Mouse (Mus musculus): ENCODE measurements around the gene Adam33. TPM values are rescaled to one million over a fixed set of nuclear protein-coding genes. Genes with fewer than 3 reads are reported as not detected.
"Not testable (repeated sequence)": the region's sequence is repeated elsewhere in the genome, so short reads cannot be mapped to it uniquely, and the experiment has no call there.

The Adam33 gene
- polyA plus RNA-seq, 1 experiment from 2014 or later = 0.45 TPM

- peak overlapping the region; percentile 60 for H3K4me2 ChIP-seq
- no peak overlapping the region for H3K27ac ChIP-seq
- H3K27me3 ChIP-seq = peaks cover 90% of the 10 kb centered on the region
- no peak for DNase-seq
- no peaks in the 10 kb centered on the region for H3K9me3 ChIP-seq (replicated peaks)
- no peak overlapping the region for H3K9ac ChIP-seq
- ATAC-seq (ENCODE audit: low read depth) = no peak
- 4% methylated on average over 115 of the region's 115 CpGs for WGBS (ENCODE audit: insufficient replicate concordance)
- peak overlapping the region; percentile 48 for H3K4me3 ChIP-seq (replicated peaks)
- peaks cover 25% of the 10 kb centered on the region for H3K4me1 ChIP-seq (replicated peaks)
- no peaks in the 10 kb centered on the region for H3K36me3 ChIP-seq
These were observed 22.5 kb downstream of the Adam33 start for GRCm38 (mm10) chr2:131040854-131041825.

DNA sequence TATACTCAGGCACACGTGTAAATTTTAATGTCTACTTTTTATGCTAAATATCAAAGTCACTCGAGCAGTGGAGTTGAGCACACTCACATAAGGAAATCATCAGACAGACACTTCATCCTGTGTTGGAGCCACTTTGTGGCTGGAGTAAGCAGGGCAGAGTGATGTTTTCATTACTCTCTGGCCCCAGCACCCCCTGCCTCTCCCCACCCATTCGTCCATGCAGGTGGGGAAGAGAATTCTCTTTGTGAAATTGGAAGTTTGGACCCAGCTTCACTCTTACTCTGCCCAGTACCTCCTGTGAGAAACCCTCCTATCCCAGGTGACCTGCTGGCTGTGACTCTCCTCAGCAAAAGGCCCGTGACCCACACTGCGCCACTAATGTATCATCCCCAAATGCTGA lies 24.9 kb downstream of the Adam33 start:
- peaks cover 79% of the 10 kb centered on the region for H3K27me3 ChIP-seq
- DNase-seq (no peak), ATAC-seq (ENCODE audit: low read depth) (no peak)

DNA sequence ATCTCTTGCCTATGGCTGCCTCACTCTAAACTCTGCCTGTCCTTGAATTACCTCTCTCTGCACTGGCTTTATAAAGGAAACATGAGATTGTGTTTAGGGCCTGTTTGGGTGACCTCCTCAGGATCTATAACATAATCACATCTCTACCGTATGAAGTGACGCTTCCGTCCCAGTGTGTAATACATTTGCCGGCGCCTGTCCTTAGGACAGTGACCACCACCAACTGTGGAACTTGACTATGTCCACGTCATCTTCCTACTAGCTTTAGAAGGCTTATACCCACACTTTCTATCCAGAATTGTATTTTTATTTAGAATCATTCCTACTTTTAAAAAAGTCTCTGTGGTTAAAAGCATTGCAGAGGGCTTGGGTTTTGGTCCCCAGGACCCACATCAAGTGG lies 25.4 kb downstream of the Adam33 start:
- peaks cover 74% of the 10 kb centered on the region for H3K27me3 ChIP-seq
- no peak overlapping the region for H3K4me3 ChIP-seq (replicated peaks)
- H3K27ac ChIP-seq = no peak overlapping the region
- H3K4me2 ChIP-seq = no peak overlapping the region
- H3K9me3 ChIP-seq (replicated peaks) = 0 out of 2 replicates have a peak, but pooled peaks cover 4% of the 10 kb centered on the region
- ATAC-seq (ENCODE audit: low read depth) = no peak
- WGBS (ENCODE audit: insufficient replicate concordance) = 79% methylated on average over 6 of the region's 6 CpGs
- H3K36me3 ChIP-seq = no peaks in the 10 kb centered on the region
- H3K9ac ChIP-seq = no peak overlapping the region
- H3K4me1 ChIP-seq (replicated peaks) = peaks cover 10% of the 10 kb centered on the region; the same call in 1 of the 2 replicates
- no peak for DNase-seq

More for the DNA sequence above, 24.9 kb downstream of the Adam33 start:
- 58% methylated on average over 5 of the region's 5 CpGs for WGBS (ENCODE audit: insufficient replicate concordance)
- Histone ChIP-seq H3K9me3 (replicated peaks) (0 out of 2 replicates have a peak, but pooled peaks cover 4% of the 10 kb centered on the region), H3K36me3 (no peaks in the 10 kb centered on the region), H3K27ac (no peak overlapping the region), H3K4me2 (no peak overlapping the region), H3K4me3 (replicated peaks) (no peak overlapping the region), H3K9ac (no peak overlapping the region), H3K4me1 (replicated peaks) (peaks cover 10% of the 10 kb centered on the region; the same call in 1 of the 2 replicates)

DNA sequence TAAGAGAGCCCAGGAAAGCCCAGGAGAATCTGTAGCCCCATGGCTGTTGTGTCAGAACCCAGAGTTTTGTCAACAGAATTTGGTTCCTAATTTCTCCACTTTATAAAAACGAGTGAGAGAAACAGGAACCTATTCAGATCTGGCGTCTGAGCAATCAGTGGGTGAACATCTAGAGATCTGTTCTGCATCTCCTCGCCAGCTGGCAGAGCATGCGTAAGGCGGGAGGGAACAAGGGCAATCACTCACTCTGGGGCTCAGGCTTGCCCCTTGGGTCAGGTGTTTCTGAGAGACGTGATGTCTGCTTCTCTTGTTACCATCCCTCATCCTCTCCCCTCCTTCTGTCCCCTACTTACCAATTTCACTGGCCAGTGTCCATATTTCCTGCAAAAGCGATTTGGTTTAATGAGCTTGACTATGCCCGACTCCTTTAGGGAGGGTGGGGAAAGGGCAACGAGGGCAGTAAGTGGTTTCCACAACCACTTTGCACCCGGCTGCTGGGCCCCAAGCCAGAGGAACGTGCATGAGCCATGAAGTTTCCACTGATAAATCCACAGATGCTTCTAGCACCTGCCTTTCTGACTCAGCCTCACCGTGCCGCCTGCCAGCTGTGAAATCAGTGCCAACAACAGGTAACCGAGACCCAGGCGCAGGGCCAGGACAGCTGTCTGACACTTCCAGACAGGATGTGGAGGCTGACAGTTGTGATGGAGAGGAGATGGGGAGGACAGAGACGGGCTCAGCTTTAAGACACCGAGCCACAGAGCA lies 26.2 kb downstream of the Adam33 start:
- no peak overlapping the region for H3K4me2 ChIP-seq
- no peak for ATAC-seq (ENCODE audit: low read depth)
- peaks cover 66% of the 10 kb centered on the region for H3K27me3 ChIP-seq
- 51% methylated on average over 17 of the region's 17 CpGs for WGBS (ENCODE audit: insufficient replicate concordance)
- no peak overlapping the region for H3K27ac ChIP-seq
- DNase-seq = no peak
- no peak overlapping the region for H3K9ac ChIP-seq
- H3K36me3 ChIP-seq = no peaks in the 10 kb centered on the region
- H3K4me1 ChIP-seq (replicated peaks) = peaks cover 10% of the 10 kb centered on the region
- H3K9me3 ChIP-seq (replicated peaks) = 0 out of 2 replicates have a peak, but pooled peaks cover 4% of the 10 kb centered on the region
- H3K4me3 ChIP-seq (replicated peaks) = no peak overlapping the region

GRCm38 (mm10) chr2:131036757-131037156 lies 26.9 kb downstream of the Adam33 start:
- ATAC-seq (ENCODE audit: low read depth) = no peak
- no peak for DNase-seq
- Histone ChIP-seq H3K9ac (no peak overlapping the region), H3K4me3 (replicated peaks) (no peak overlapping the region), H3K4me2 (no peak overlapping the region), H3K9me3 (replicated peaks) (0 out of 2 replicates have a peak, but pooled peaks cover 4% of the 10 kb centered on the region), H3K27me3 (peaks cover 60% of the 10 kb centered on the region), H3K4me1 (replicated peaks) (peaks cover 16% of the 10 kb centered on the region), H3K36me3 (no peaks in the 10 kb centered on the region), H3K27ac (no peak overlapping the region)

GRCm38 (mm10) chr2:131036343-131036742 lies 27.3 kb downstream of the Adam33 start:
- 0 out of 2 replicates have a peak, but pooled peaks cover 4% of the 10 kb centered on the region for H3K9me3 ChIP-seq (replicated peaks)
- H3K27ac ChIP-seq = no peak overlapping the region
- no peaks in the 10 kb centered on the region for H3K36me3 ChIP-seq
- ATAC-seq (ENCODE audit: low read depth) = no peak
- no peak overlapping the region for H3K9ac ChIP-seq
- peaks cover 17% of the 10 kb centered on the region for H3K4me1 ChIP-seq (replicated peaks)
- peaks cover 56% of the 10 kb centered on the region for H3K27me3 ChIP-seq
- DNase-seq = no peak
- H3K4me2 ChIP-seq = no peak overlapping the region
- WGBS (ENCODE audit: insufficient replicate concordance) = 78% methylated on average over 2 of the region's 2 CpGs
- H3K4me3 ChIP-seq (replicated peaks) = no peak overlapping the region

DNA sequence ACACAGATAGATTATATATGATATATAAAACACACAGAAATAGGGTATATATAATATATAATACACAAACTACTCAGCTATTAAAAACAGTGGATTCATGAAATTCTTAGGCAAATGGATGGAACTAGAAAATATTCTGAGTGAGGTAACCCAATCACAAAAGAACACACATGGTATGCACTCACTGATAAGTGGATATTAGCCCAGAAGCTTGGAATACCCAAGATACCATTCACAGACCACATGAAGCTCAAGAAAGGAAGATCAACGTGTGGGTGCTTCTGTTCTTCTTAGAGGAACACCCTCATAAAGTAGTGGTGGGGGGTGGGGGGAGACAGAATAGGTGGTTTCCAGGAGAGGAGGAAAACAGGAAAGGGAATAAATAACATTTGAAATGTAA lies 32.2 kb downstream of the Adam33 start:
- not testable (repeated sequence) for H3K27ac ChIP-seq; H3K9ac ChIP-seq; H3K4me3 ChIP-seq (replicated peaks); H3K36me3 ChIP-seq; H3K4me2 ChIP-seq; DNase-seq; H3K9me3 ChIP-seq (replicated peaks); H3K27me3 ChIP-seq
- 11% methylated on average over 1 of the region's 1 CpGs for WGBS (ENCODE audit: insufficient replicate concordance)
- ATAC-seq (ENCODE audit: low read depth) = peak; percentile 78
- peaks cover 40% of the 10 kb centered on the region for H3K4me1 ChIP-seq (replicated peaks)

DNA sequence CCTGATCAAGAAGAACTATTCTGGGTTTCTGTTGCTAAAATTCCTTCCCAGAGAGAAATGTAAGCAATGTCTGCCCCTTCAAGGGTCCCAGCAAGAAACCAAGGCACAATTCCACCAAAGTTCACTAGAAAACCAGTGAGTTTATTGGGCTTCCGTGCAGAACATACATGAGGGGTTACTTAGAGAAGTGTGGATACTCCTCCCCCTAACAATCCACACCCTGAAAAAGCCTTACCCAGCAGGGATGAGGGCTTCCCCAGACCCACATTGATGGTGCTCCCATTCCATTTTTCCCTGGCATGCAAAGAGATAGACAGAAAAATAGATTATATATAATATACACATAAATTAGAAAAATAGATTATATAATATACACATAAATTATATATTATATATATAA lies 32.6 kb downstream of the Adam33 start:
- ATAC-seq (ENCODE audit: low read depth) = peak; percentile 63
- peaks cover 40% of the 10 kb centered on the region for H3K4me1 ChIP-seq (replicated peaks)
- 79% methylated on average over 1 of the region's 1 CpGs for WGBS (ENCODE audit: insufficient replicate concordance)
- no peak overlapping the region for H3K4me3 ChIP-seq (replicated peaks)
- no peak for DNase-seq
- H3K9me3 ChIP-seq (replicated peaks) = 0 out of 2 replicates have a peak, but pooled peaks cover 4% of the 10 kb centered on the region
- peaks cover 4% of the 10 kb centered on the region for H3K27me3 ChIP-seq
- peaks cover 2% of the 10 kb centered on the region; the same call in 1 of the 2 replicates for H3K36me3 ChIP-seq
- H3K4me2 ChIP-seq = no peak overlapping the region
- peak overlapping the region; percentile 29; the same call in 1 of the 2 replicates for H3K27ac ChIP-seq
- no peak overlapping the region for H3K9ac ChIP-seq

- no peak overlapping the region for H3K9ac ChIP-seq
- peak overlapping the region; percentile 29; the same call in 1 of the 2 replicates for H3K27ac ChIP-seq
- 0 out of 2 replicates have a peak, but pooled peaks cover 4% of the 10 kb centered on the region for H3K9me3 ChIP-seq (replicated peaks)
- no peak overlapping the region for H3K4me2 ChIP-seq
- peaks cover 6% of the 10 kb centered on the region; the same call in 1 of the 2 replicates for H3K36me3 ChIP-seq
- no peak overlapping the region for H3K4me3 ChIP-seq (replicated peaks)
- peaks cover 40% of the 10 kb centered on the region for H3K4me1 ChIP-seq (replicated peaks)
- no peak for DNase-seq
- no peak for ATAC-seq (ENCODE audit: low read depth)
- WGBS (ENCODE audit: insufficient replicate concordance) = 86% methylated on average over 2 of the region's 2 CpGs
- no peaks in the 10 kb centered on the region; the same call in 1 of the 2 replicates for H3K27me3 ChIP-seq
These were observed 33.1 kb downstream of the Adam33 start for GRCm38 (mm10) chr2:131030561-131030960.

GRCm38 (mm10) chr2:131029065-131029935 lies 34.3 kb downstream of the Adam33 start:
- H3K4me1 ChIP-seq (replicated peaks) = peaks cover 40% of the 10 kb centered on the region
- H3K9me3 ChIP-seq (replicated peaks) = 0 out of 2 replicates have a peak, but pooled peaks cover 4% of the 10 kb centered on the region
- no peaks in the 10 kb centered on the region for H3K27me3 ChIP-seq
- peak overlapping the region; percentile 54 for H3K27ac ChIP-seq
- peaks cover 8% of the 10 kb centered on the region; the same call in 1 of the 2 replicates for H3K36me3 ChIP-seq
- 51% methylated on average over 9 of the region's 9 CpGs for WGBS (ENCODE audit: insufficient replicate concordance)
- H3K9ac ChIP-seq = no peak overlapping the region
- DNase-seq = no peak
- no peak overlapping the region for H3K4me2 ChIP-seq
- no peak for ATAC-seq (ENCODE audit: low read depth)
- H3K4me3 ChIP-seq (replicated peaks) = no peak overlapping the region

Measured in liver, embryonic 13.5 days (tissue).